9 mouse cellular contexts compared by ENCODE assay signal in genomic region chr5:114806636-114807035, GRCm38 (mm10). TPM values are rescaled to one million over a fixed set of nuclear protein-coding genes. Genes with fewer than 3 reads are reported as not detected.
A peak's percentile ranks its signal among the peaks of the same experiment; 100 is the strongest.
DNase-seq lines count a peak whose midpoint lies in the region; ATAC-seq and TF ChIP-seq lines count a peak whose summit lies in the region.
"Had no signal": no experiment of that assay in that cellular context is flagged by ENCODE, and none has a peak within 500 bp of the region (broad histone marks: within the 10 kb centered on the region; RNA-seq: fewer than 3 reads in every experiment).

No protein-coding gene starts in this region.

- ATAC-seq in forebrain, postnatal 0 days, result no peak
- ATAC-seq in forebrain, embryonic 11.5 days (replicated peaks; ENCODE audit: low FRiP score), result no peak
- ATAC-seq in kidney, embryonic 16.5 days (ENCODE audit: low FRiP score, low TSS enrichment), result 0 out of 2 replicates have a peak, but pooled peaks have one; percentile 5
- no peak for ATAC-seq in liver, embryonic 15.5 days (ENCODE audit: insufficient read depth)

- no peak for DNase-seq in forebrain, postnatal 0 days
- no peak for DNase-seq in forebrain, embryonic 11.5 days (ENCODE audit: low spot score)
- DNase-seq in kidney, postnatal 14 days, result no peak
- DNase-seq in yolk sac, embryonic 10.5 days (ENCODE audit: low spot score), result no peak
- no peak for DNase-seq in gastrocnemius, postnatal 25 days

- no peak overlapping the region for H3K4me3 ChIP-seq in forebrain, postnatal 0 days (ENCODE audit: low read depth, low read length)
- H3K4me3 ChIP-seq in forebrain, embryonic 11.5 days (ENCODE audit: low read depth, low read length), result no peak overlapping the region
- H3K4me3 ChIP-seq in kidney, embryonic 16.5 days (ENCODE audit: low read length), result no peak overlapping the region
- H3K4me3 ChIP-seq in bone marrow macrophage, adult 2 months (ENCODE audit: insufficient read depth, low read length), result peak overlapping the region; percentile 45
- H3K4me3 ChIP-seq in liver, embryonic 15.5 days (replicated peaks), result no peak overlapping the region

- WGBS in forebrain, postnatal 0 days, result 90% methylated on average over 8 of the region's 8 CpGs
- WGBS in forebrain, embryonic 11.5 days, result 83% methylated on average over 8 of the region's 8 CpGs
- WGBS in kidney, embryonic 16.5 days, result 83% methylated on average over 8 of the region's 8 CpGs
- whole genome bisulfite sequencing in liver, embryonic 15.5 days (ENCODE audit: insufficient replicate concordance), result 53% methylated on average over 8 of the region's 8 CpGs

- H3K4me2 ChIP-seq in forebrain, postnatal 0 days (ENCODE audit: low read depth), result no peak overlapping the region
- no peak overlapping the region for H3K4me2 ChIP-seq in forebrain, embryonic 11.5 days (ENCODE audit: low read depth, low read length, severe bottlenecking)
- H3K4me2 ChIP-seq in kidney, embryonic 16.5 days (replicated peaks; ENCODE audit: low read depth, low read length), result no peak overlapping the region
- H3K4me2 ChIP-seq in liver, embryonic 15.5 days, result peak overlapping the region; percentile 54

- no peak overlapping the region for H3K9ac ChIP-seq in forebrain, postnatal 0 days
- H3K9ac ChIP-seq in forebrain, embryonic 11.5 days (ENCODE audit: low read length), result no peak overlapping the region
- H3K9ac ChIP-seq in kidney, embryonic 16.5 days (replicated peaks; ENCODE audit: low read length), result peak overlapping the region; percentile 29; the same call in 1 of the 2 replicates
- peak overlapping the region; percentile 36; the same call in 1 of the 2 replicates for H3K9ac ChIP-seq in liver, embryonic 15.5 days

- TF ChIP-seq CTCF in forebrain, postnatal 0 days (IDR thresholded peaks at IDR 0.05; ENCODE audit: low read depth), result no peak
- no peak for TF ChIP-seq CTCF in bone marrow macrophage, adult 2 months (IDR thresholded peaks at IDR 0.05; ENCODE audit: low read depth, low read length)

- no peaks in the 10 kb centered on the region for H3K4me1 ChIP-seq in forebrain, postnatal 0 days (ENCODE audit: insufficient read depth)
- no peaks in the 10 kb centered on the region; the same call in 1 of the 2 replicates for H3K4me1 ChIP-seq in forebrain, embryonic 11.5 days (replicated peaks; ENCODE audit: control insufficient read depth, insufficient read depth, low read length)
- H3K4me1 ChIP-seq in kidney, embryonic 16.5 days (ENCODE audit: insufficient read depth, low read length), result peaks cover 11% of the 10 kb centered on the region
- H3K4me1 ChIP-seq in bone marrow macrophage, adult 2 months (ENCODE audit: control insufficient read depth, insufficient read depth, low read length), result peaks cover 16% of the 10 kb centered on the region
- H3K4me1 ChIP-seq in liver, embryonic 15.5 days (replicated peaks), result peaks cover 55% of the 10 kb centered on the region

- no peaks in the 10 kb centered on the region for H3K9me3 ChIP-seq in forebrain, postnatal 0 days (ENCODE audit: low read length)
- H3K9me3 ChIP-seq in forebrain, embryonic 11.5 days (ENCODE audit: control insufficient read depth, low read length), result no peaks in the 10 kb centered on the region
- no peaks in the 10 kb centered on the region for H3K9me3 ChIP-seq in kidney, embryonic 16.5 days (ENCODE audit: low read length)
- H3K9me3 ChIP-seq in liver, embryonic 15.5 days (replicated peaks), result no peaks in the 10 kb centered on the region

- H3K36me3 ChIP-seq in forebrain, postnatal 0 days (ENCODE audit: insufficient read depth), result peaks cover 48% of the 10 kb centered on the region
- peaks cover 4% of the 10 kb centered on the region; the same call in 1 of the 2 replicates for H3K36me3 ChIP-seq in forebrain, embryonic 11.5 days (ENCODE audit: control insufficient read depth, insufficient read depth, low read length)
- H3K36me3 ChIP-seq in kidney, embryonic 16.5 days (ENCODE audit: insufficient read depth, low read length), result peaks cover 40% of the 10 kb centered on the region
- H3K36me3 ChIP-seq in liver, embryonic 15.5 days (replicated peaks), result peaks cover 49% of the 10 kb centered on the region

- H3K27ac ChIP-seq in forebrain, postnatal 0 days (ENCODE audit: low read depth, low read length), result peak overlapping the region; percentile 36; the same call in 1 of the 2 replicates
- H3K27ac ChIP-seq in forebrain, embryonic 11.5 days (ENCODE audit: low read depth, low read length), result no peak overlapping the region
- H3K27ac ChIP-seq in kidney, embryonic 16.5 days (ENCODE audit: low read length), result peak overlapping the region; percentile 70
- peak overlapping the region; percentile 83 for H3K27ac ChIP-seq in bone marrow macrophage, adult 2 months (ENCODE audit: insufficient read depth, low read depth, low read length)
- peak overlapping the region; percentile 76 for H3K27ac ChIP-seq in liver, embryonic 15.5 days (replicated peaks)

- no peak for TF ChIP-seq POLR2A in bone marrow macrophage, adult 2 months (IDR thresholded peaks at IDR 0.05; ENCODE audit: borderline replicate concordance, low read depth, low read length)

- no peaks in the 10 kb centered on the region for H3K27me3 ChIP-seq in forebrain, postnatal 0 days (ENCODE audit: insufficient read depth, low read length)
- no peaks in the 10 kb centered on the region for H3K27me3 ChIP-seq in forebrain, embryonic 11.5 days (ENCODE audit: control insufficient read depth, insufficient read depth, low read length)
- H3K27me3 ChIP-seq in kidney, embryonic 16.5 days (ENCODE audit: insufficient read depth, low read length), result no peaks in the 10 kb centered on the region
- no peaks in the 10 kb centered on the region for H3K27me3 ChIP-seq in liver, embryonic 15.5 days

RNA-seq across cellular contexts. Expression of gene 1500011B03Rik, which starts 16.6 kb away (rescaled TPM):
- 298 and 325 TPM in 2 replicates for total RNA-seq in forebrain, postnatal 0 days (2014; rRNA removed)
- polyA plus RNA-seq in forebrain, postnatal 0 days (2015; fragmentation: Nextera tagmentation; extraction: Ambion mirVana), result 378 and 431 TPM in 2 replicates
- 133 and 149 TPM in 2 replicates for polyA plus RNA-seq in forebrain, embryonic 11.5 days (2014; fragmentation: Nextera tagmentation; extraction: Ambion mirVana)
- polyA plus RNA-seq in kidney, embryonic 16.5 days (2015; fragmentation: Nextera tagmentation; extraction: Ambion mirVana), result 105 and 111 TPM in 2 replicates
- polyA plus RNA-seq in bone marrow macrophage, adult 2 months (2012; ENCODE audit: insufficient read depth, insufficient read length, missing spikeins), result 32.9 and 35.7 TPM in 2 replicates
- 21.3 and 21.4 TPM in 2 replicates for polyA plus RNA-seq in liver, embryonic 15.5 days (2015; fragmentation: Nextera tagmentation; extraction: Ambion mirVana)
- 1 to 10 TPM; 5.6 to 7.0 TPM for total RNA-seq in gastrocnemius, postnatal 25 days (2021)

RNA-seq across cellular contexts. Expression of gene Git2, which starts 31.3 kb away (rescaled TPM):
- total RNA-seq in forebrain, postnatal 0 days (2014; rRNA removed), result 42.2 and 57.6 TPM in 2 replicates
- polyA plus RNA-seq in forebrain, postnatal 0 days (2015; fragmentation: Nextera tagmentation; extraction: Ambion mirVana), result 21.9 and 31.1 TPM in 2 replicates
- 39.3 and 41.5 TPM in 2 replicates for polyA plus RNA-seq in forebrain, embryonic 11.5 days (2014; fragmentation: Nextera tagmentation; extraction: Ambion mirVana)
- polyA plus RNA-seq in kidney, embryonic 16.5 days (2015; fragmentation: Nextera tagmentation; extraction: Ambion mirVana), result 45.7 and 50.1 TPM in 2 replicates
- 111 and 116 TPM in 2 replicates for polyA plus RNA-seq in bone marrow macrophage, adult 2 months (2012; ENCODE audit: insufficient read depth, insufficient read length, missing spikeins)
- polyA plus RNA-seq in liver, embryonic 15.5 days (2015; fragmentation: Nextera tagmentation; extraction: Ambion mirVana), result 16.3 and 16.5 TPM in 2 replicates
- 10 to 100 TPM; 16.1 to 21.7 TPM for total RNA-seq in gastrocnemius, postnatal 25 days (2021)

RNA-seq across cellular contexts. Expression of gene Ankrd13a, which starts 32.2 kb away (rescaled TPM):
- 34.3 and 44.8 TPM in 2 replicates for total RNA-seq in forebrain, postnatal 0 days (2014; rRNA removed)
- 20.7 and 20.8 TPM in 2 replicates for polyA plus RNA-seq in forebrain, postnatal 0 days (2015; fragmentation: Nextera tagmentation; extraction: Ambion mirVana)
- polyA plus RNA-seq in forebrain, embryonic 11.5 days (2014; fragmentation: Nextera tagmentation; extraction: Ambion mirVana), result 61.8 and 71.8 TPM in 2 replicates
- 15.6 and 33.9 TPM in 2 replicates for polyA plus RNA-seq in kidney, embryonic 16.5 days (2015; fragmentation: Nextera tagmentation; extraction: Ambion mirVana)
- polyA plus RNA-seq in bone marrow macrophage, adult 2 months (2012; ENCODE audit: insufficient read depth, insufficient read length, missing spikeins), result 102 and 116 TPM in 2 replicates
- polyA plus RNA-seq in liver, embryonic 15.5 days (2015; fragmentation: Nextera tagmentation; extraction: Ambion mirVana), result 41.0 and 42.8 TPM in 2 replicates
- 10 to 100 TPM; 21.7 to 22.1 TPM for total RNA-seq in gastrocnemius, postnatal 25 days (2021)

RNA-seq across cellular contexts. Expression of gene 4930519G04Rik, which starts 46.8 kb away (rescaled TPM):
- total RNA-seq in forebrain, postnatal 0 days (2014; rRNA removed), result not detected in 2 replicates
- not detected in 2 replicates for polyA plus RNA-seq in forebrain, postnatal 0 days (2015; fragmentation: Nextera tagmentation; extraction: Ambion mirVana)
- not detected in 2 replicates for polyA plus RNA-seq in forebrain, embryonic 11.5 days (2014; fragmentation: Nextera tagmentation; extraction: Ambion mirVana)
- not detected in 2 replicates for polyA plus RNA-seq in kidney, embryonic 16.5 days (2015; fragmentation: Nextera tagmentation; extraction: Ambion mirVana)
- not detected in 2 replicates for polyA plus RNA-seq in bone marrow macrophage, adult 2 months (2012; ENCODE audit: insufficient read depth, insufficient read length, missing spikeins)
- polyA plus RNA-seq in liver, embryonic 15.5 days (2015; fragmentation: Nextera tagmentation; extraction: Ambion mirVana), result not detected in 2 replicates
- total RNA-seq in gastrocnemius, postnatal 25 days (2021), result not detected
- polyA plus RNA-seq: inflammation-experienced regulatory T-cells, adult 6 months had no signal

RNA-seq across cellular contexts. Expression of gene Gm9936, which starts 51.8 kb away (rescaled TPM):
- 3.6 and 4.2 TPM in 2 replicates for total RNA-seq in forebrain, postnatal 0 days (2014; rRNA removed)
- polyA plus RNA-seq in forebrain, postnatal 0 days (2015; fragmentation: Nextera tagmentation; extraction: Ambion mirVana), result 1.8 and 3.2 TPM in 2 replicates
- 0.39 and 0.40 TPM in 2 replicates for polyA plus RNA-seq in forebrain, embryonic 11.5 days (2014; fragmentation: Nextera tagmentation; extraction: Ambion mirVana)
- not detected in 2 replicates for polyA plus RNA-seq in kidney, embryonic 16.5 days (2015; fragmentation: Nextera tagmentation; extraction: Ambion mirVana)
- not detected in 2 replicates for polyA plus RNA-seq in bone marrow macrophage, adult 2 months (2012; ENCODE audit: insufficient read depth, insufficient read length, missing spikeins)
- not detected in 2 replicates for polyA plus RNA-seq in liver, embryonic 15.5 days (2015; fragmentation: Nextera tagmentation; extraction: Ambion mirVana)
- total RNA-seq in gastrocnemius, postnatal 25 days (2021), result not detected
- polyA plus RNA-seq: inflammation-experienced regulatory T-cells, adult 6 months had no signal

Comparison
In these comparisons a context has a peak if more than half of its experiments do, and no peak if none do; other contexts are left out.
1. H3K9ac ChIP-seq: peak in kidney, embryonic 16.5 days (single experiment) and liver, embryonic 15.5 days (single experiment); none in forebrain, postnatal 0 days (single experiment) and forebrain, embryonic 11.5 days (single experiment).